Mouse (Mus musculus) midbrain, postnatal 0 days (tissue): ENCODE measurements around the gene Ap3s2. TPM values are rescaled to one million over a fixed set of nuclear protein-coding genes. Genes with fewer than 3 reads are reported as not detected.

ENCODE experiments used
- ATAC-seq: fragments of 200-750 bp; cut with Nextera tagmentation; 2 replicates; pipeline ENCODE4 v1.8.0; 2017; ENCODE audit warnings: moderate number of reproducible peaks, mild to moderate bottlenecking, moderate TSS enrichment, moderate library complexity; ENCODE audit not compliant: low FRiP score
- DNase-seq: peaks from one replicate; pipeline ENCODE4 v3.0.0-alpha.2; 2015; ENCODE audit warnings: low spot score
- H3K27ac ChIP-seq: fragments of 300-500 bp; sonication (generic); 2 replicates; pipeline ENCODE4 v1.5.1; 2014; ENCODE audit warnings: low read depth, mild to moderate bottlenecking, low read length, mixed read lengths
- H3K27me3 ChIP-seq: fragments of 300-500 bp; sonication (generic); 2 replicates; pipeline ENCODE4 v1.6.1; 2014; ENCODE audit warnings: low read length, control low read depth, mixed read lengths; ENCODE audit not compliant: insufficient read depth
- H3K36me3 ChIP-seq: fragments of 300-500 bp; sonication (generic); 2 replicates; pipeline ENCODE4 v1.6.1; 2014; ENCODE audit warnings: low read length, control low read depth, mixed read lengths; ENCODE audit not compliant: insufficient read depth
- H3K4me1 ChIP-seq: fragments of 300-500 bp; sonication (generic); 2 replicates; pipeline ENCODE4 v1.6.1; 2014; ENCODE audit warnings: mild to moderate bottlenecking, control low read depth, antibody characterized with exemption, low read length, mixed read lengths; ENCODE audit not compliant: insufficient read depth
- H3K4me2 ChIP-seq: fragments of 300-500 bp; sonication (generic); 2 replicates; pipeline ENCODE4 v1.6.1; 2014; ENCODE audit warnings: low read depth, mild to moderate bottlenecking, low read length, mixed read lengths; ENCODE audit not compliant: poor library complexity, severe bottlenecking
- H3K4me3 ChIP-seq: fragments of 300-500 bp; sonication (generic); 2 replicates; pipeline ENCODE4 v1.5.1; 2014; ENCODE audit warnings: low read depth, mild to moderate bottlenecking, low read length, moderate library complexity
- H3K9ac ChIP-seq: fragments of 300-500 bp; sonication (generic); replicated peaks from 2 replicates; pipeline ENCODE4 v1.6.1; 2014; ENCODE audit warnings: mild to moderate bottlenecking, low read length, moderate library complexity, mixed read lengths; ENCODE audit not compliant: poor library complexity, severe bottlenecking
- H3K9me3 ChIP-seq: fragments of 300-500 bp; sonication (generic); 2 replicates; pipeline ENCODE4 v1.6.1; 2016; ENCODE audit warnings: low read length, control low read depth
- CTCF ChIP-seq: IDR thresholded peaks from 2 replicates; pipeline ENCODE4 v1.5.1; 2016; ENCODE audit warnings: antibody characterized with exemption, mild to moderate bottlenecking
- WGBS: fragments of 180-500 bp; shearing (Covaris S2); extraction: QIAGEN DNeasy Blood & Tissue Kit; methylation state at CpG from one replicate; pipeline ENCODE4 v1.1.7; 2014; 5-methylcytosine and 5-hydroxymethylcytosine counted together
- polyA plus RNA-seq: library from polyadenylated mRNA; unstranded; fragments of >200 nt; fragmentation: Nextera tagmentation; extraction: Ambion mirVana; gene quantifications from 2 replicates; pipeline ENCODE4 v1.2.1, GENCODE M21; 2015
- total RNA-seq: library from RNA; depleted of rRNA; stranded (reverse); fragments of >200 nt; gene quantifications from 2 replicates; pipeline ENCODE4 v1.2.3, GENCODE M21; 2014; rRNA removed

Ap3s2 gene
- total RNA-seq (38.8 and 41.4 TPM in 2 replicates), polyA plus RNA-seq (38.6 and 40.9 TPM in 2 replicates)

DNA sequence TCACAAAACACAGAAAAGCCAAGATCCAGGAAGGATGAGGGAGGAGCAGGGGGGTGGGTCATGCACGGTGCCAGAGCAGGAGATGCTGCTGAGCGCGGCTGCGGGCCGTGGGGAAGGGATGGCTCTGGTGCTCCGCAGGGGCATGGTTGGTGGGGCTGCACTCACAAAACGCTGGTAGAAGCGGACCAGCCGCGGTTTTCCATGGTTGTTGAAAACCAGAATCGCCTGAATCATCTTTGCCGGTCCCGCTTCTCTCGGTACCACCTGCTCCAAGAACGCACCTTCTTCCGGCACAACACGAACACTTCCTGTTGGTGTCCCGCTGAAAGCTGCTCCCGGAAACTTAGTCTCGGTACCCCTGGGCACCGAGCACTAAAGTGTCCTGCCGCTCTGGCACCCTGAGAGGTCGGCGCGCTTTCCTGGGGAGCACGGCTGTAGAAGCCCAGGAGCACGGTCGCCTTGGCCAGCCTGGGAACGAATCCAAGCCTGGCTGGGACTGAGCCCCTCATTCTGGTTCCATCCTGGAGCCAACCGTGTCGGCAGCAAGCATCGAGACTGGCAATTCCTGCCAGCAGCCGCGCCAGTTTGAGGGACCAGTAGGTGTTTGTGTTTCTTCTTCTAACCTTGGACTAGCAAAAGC lies at the start of gene Ap3s2:
Gene Ap3s2, minus strand, starts transcription at position 306 of the 640 bp plus-strand sequence.
- H3K27ac ChIP-seq = peak within 1 kb of the TSS; percentile 87
- WGBS = under 1% methylated on average over 34 of the region's 34 CpGs
- DNase-seq = peak; percentile 94
- ATAC-seq = peak; percentile 96
- peak within 1 kb of the TSS; percentile 77 for H3K9ac ChIP-seq
- 0 out of 2 replicates have a peak, but pooled peaks cover 8% of the 10 kb centered on the region for H3K4me1 ChIP-seq
- H3K36me3 ChIP-seq = peaks cover 4% of the 10 kb centered on the region; the same call in 1 of the 2 replicates
- TF ChIP-seq CTCF = peak; percentile 8; the same call in 1 of the 2 replicates
- H3K9me3 ChIP-seq = no peaks in the 10 kb centered on the region
- H3K27me3 ChIP-seq = no peaks in the 10 kb centered on the region
- peak within 1 kb of the TSS; percentile 58 for H3K4me2 ChIP-seq
- H3K4me3 ChIP-seq = peak within 1 kb of the TSS; percentile 71

DNA sequence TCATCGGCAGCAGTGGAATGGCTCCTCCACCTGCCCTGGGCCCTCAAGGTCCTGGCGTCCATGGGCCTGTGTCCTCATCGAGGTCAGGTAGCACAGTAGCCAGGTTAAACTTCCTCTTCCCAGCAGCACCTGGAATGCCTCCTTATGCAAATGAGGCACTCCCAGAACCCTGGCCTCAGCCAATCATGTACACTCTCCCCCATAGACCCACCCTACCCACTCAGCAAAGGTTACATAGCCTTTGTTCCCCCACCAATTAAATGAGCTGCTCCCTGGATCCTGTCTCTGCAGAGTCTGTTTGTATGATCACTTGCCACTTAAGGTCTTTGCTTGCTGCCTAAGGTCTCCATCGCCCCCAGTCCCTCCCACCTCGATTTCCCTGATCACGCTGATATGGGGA lies 47.9 kb upstream of the Ap3s2 start:
- 87% methylated on average over 6 of the region's 6 CpGs for WGBS
- ATAC-seq (no peak), DNase-seq (no peak)
- Histone ChIP-seq H3K9me3 (no peaks in the 10 kb centered on the region), H3K4me2 (no peak overlapping the region), H3K27ac (no peak overlapping the region), H3K27me3 (no peaks in the 10 kb centered on the region), H3K4me1 (no peaks in the 10 kb centered on the region), H3K9ac (no peak overlapping the region), H3K36me3 (no peaks in the 10 kb centered on the region), H3K4me3 (no peak overlapping the region)
- TF ChIP-seq CTCF = no peak

DNA sequence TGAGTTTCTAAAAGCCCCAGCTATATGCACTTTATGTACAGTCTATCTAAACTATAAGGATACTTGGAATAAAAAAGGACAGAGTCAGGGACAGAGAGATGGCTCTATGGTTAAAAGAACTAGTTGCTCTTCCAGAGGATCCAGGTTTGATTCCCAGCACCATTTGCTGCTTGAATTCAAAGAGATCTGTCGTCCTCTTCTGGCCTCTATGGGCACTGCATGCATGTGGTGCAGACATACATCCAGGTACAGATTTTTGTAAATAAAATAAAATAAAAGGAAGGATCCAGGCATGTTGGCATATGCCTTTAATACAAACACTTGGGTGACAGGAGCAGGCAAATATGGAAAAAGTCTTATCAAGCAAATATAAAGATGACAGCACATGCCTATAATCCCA lies 41.2 kb upstream of the Ap3s2 start:
- Histone ChIP-seq H3K4me3 (no peak overlapping the region), H3K9ac (no peak overlapping the region), H3K27me3 (no peaks in the 10 kb centered on the region), H3K4me2 (no peak overlapping the region), H3K4me1 (no peaks in the 10 kb centered on the region), H3K36me3 (no peaks in the 10 kb centered on the region), H3K9me3 (no peaks in the 10 kb centered on the region), H3K27ac (no peak overlapping the region)
- no peak for DNase-seq
- ATAC-seq = no peak
- 0 out of 2 replicates have a peak, but pooled peaks have one; percentile 5 for TF ChIP-seq CTCF
- 54% methylated on average over 1 of the region's 1 CpGs for WGBS

DNA sequence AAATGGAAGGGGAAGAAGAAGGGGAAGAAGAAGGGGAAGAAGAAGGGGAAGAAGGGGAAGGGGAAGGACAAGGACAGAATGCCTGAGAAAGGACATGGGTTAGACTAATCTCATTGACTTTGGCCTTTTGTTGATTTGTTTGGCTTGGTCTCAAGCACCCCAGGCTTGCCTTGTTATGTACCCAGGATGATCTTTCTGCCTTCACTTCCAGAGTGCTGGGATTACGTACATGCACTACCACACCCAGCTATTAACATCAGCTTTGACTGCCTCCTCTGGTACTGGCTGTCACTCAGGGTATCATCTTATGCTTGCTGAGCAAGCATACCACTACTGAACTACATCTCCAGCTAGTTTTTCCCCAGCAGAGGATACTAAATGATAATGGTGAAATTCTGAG lies 35.7 kb upstream of the Ap3s2 start:
- Histone ChIP-seq H3K4me1 (no peaks in the 10 kb centered on the region), H3K9me3 (no peaks in the 10 kb centered on the region), H3K36me3 (no peaks in the 10 kb centered on the region), H3K4me3 (no peak overlapping the region), H3K27ac (no peak overlapping the region), H3K27me3 (no peaks in the 10 kb centered on the region), H3K4me2 (no peak overlapping the region), H3K9ac (no peak overlapping the region)
- WGBS = 83% methylated on average over 1 of the region's 1 CpGs
- ATAC-seq = no peak
- no peak for DNase-seq
- TF ChIP-seq CTCF = no peak

DNA sequence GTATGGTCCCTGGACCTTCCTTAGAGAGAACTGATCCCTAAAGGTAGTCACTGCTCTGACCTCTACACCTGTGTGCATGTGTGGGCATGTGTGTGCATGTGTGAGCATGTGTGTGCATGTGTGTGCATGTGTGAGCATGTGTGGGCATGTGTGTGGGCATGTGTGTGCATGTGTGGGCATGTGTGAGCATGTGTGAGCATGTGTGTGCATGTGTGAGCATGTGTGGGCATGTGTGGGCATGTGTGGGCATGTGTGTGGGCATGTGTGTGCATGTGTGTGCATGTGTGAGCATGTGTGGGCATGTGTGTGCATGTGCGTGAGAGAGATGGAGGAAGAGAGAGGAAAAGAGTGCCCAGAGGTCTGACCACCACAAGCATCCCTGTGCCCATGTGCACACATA lies 34.4 kb upstream of the Ap3s2 start:
- no peak overlapping the region for H3K27ac ChIP-seq
- WGBS = 100% methylated on average over 1 of the region's 1 CpGs
- H3K9ac ChIP-seq = no peak overlapping the region
- DNase-seq (no peak), ATAC-seq (no peak)
- H3K9me3 ChIP-seq = no peaks in the 10 kb centered on the region
- no peaks in the 10 kb centered on the region for H3K36me3 ChIP-seq
- TF ChIP-seq CTCF = no peak
- no peak overlapping the region for H3K4me3 ChIP-seq
- no peaks in the 10 kb centered on the region for H3K27me3 ChIP-seq
- H3K4me1 ChIP-seq = no peaks in the 10 kb centered on the region
- H3K4me2 ChIP-seq = no peak overlapping the region

- H3K27me3 ChIP-seq = no peaks in the 10 kb centered on the region
- H3K9ac ChIP-seq = no peak overlapping the region
- H3K36me3 ChIP-seq = no peaks in the 10 kb centered on the region
- DNase-seq (no peak), ATAC-seq (no peak)
- H3K9me3 ChIP-seq = no peaks in the 10 kb centered on the region
- TF ChIP-seq CTCF = no peak
- H3K27ac ChIP-seq = no peak overlapping the region
- no peak overlapping the region for H3K4me3 ChIP-seq
- WGBS = 79% methylated on average over 3 of the region's 3 CpGs
- H3K4me1 ChIP-seq = no peaks in the 10 kb centered on the region
- no peak overlapping the region for H3K4me2 ChIP-seq
Observed at GRCm38 (mm10) chr7:79951038-79951437, 30.6 kb upstream of the Ap3s2 start.
